Mouse (Mus musculus) olfactory bulb, adult 2 months (tissue): Measurements from ENCODE around the gene Vwa3a.

Source experiments
- CTCF ChIP-seq: fragments of 200-500 bp; IDR thresholded peaks from 2 replicates; pipeline ENCODE4 v1.5.1; 2012; ENCODE audit warnings: low read depth, mild to moderate bottlenecking, low read length, moderate library complexity; ENCODE audit not compliant: insufficient read depth
- POLR2A ChIP-seq: fragments of 200-500 bp; IDR thresholded peaks from 2 replicates; pipeline ENCODE4 v1.6.1; 2012; ENCODE audit warnings: mild to moderate bottlenecking, low read depth, low read length, moderate library complexity; ENCODE audit not compliant: insufficient read depth

DNA sequence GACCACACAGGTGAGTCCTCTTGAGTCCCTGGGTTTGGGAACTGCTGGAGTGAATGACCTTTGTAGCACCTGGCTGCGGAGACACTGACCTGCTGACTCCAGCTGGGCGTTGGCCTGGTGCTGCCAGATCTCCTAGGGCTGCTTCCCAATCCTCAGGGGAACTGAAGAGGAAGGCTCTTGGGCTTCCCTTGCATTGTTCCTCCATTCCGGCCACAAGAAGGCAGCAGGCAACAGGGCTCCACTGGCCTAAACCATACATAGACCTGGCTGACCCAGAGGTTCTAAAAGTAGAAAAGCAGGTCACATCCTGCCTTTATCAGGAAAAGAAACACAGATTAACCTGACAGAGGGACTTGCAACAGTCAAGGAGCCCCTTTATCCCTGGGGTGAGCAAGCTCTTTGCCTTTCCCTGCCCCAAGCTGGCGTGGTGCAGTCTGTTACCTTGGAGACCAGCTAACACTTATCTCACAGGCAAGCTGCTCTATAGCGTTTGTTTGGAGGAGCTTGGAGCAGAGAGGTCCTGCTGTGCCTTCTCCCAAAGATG lies 512 bp downstream of the Vwa3a start:
- TF ChIP-seq CTCF (no peak), POLR2A (no peak)
